In genomic region chr15:32810849-32811632, GRCm38 (mm10) we compare ENCODE assay signal across 18 mouse cellular contexts.
"Had no signal": no experiment of that assay in that cellular context is flagged by ENCODE, and none has a peak within 500 bp of the region (broad histone marks: within the 10 kb centered on the region; RNA-seq: fewer than 3 reads in every experiment).

No protein-coding gene starts in this region.

- H3K4me1 ChIP-seq: liver, embryonic 13.5 days; midbrain, embryonic 15.5 days; neural tube, embryonic 12.5 days; neural tube, embryonic 15.5 days had no signal

- H3K36me3 ChIP-seq: liver, embryonic 13.5 days; midbrain, embryonic 15.5 days; neural tube, embryonic 12.5 days; neural tube, embryonic 15.5 days had no signal

- H3K4me3 ChIP-seq: liver, embryonic 13.5 days; midbrain, embryonic 15.5 days; neural tube, embryonic 12.5 days; neural tube, embryonic 15.5 days had no signal

- DNase-seq: kidney, adult 2 months; kidney, postnatal 10 days; kidney, postnatal 36 days; liver, embryonic 13.5 days; lung, adult 2 months; lung, postnatal 14 days; lung, postnatal 4 days; right cerebral cortex, adult 18-20 months; right cerebral cortex, postnatal 14 days; right cerebral cortex, postnatal 4 days; thymus, adult 2 months; thymus, postnatal 14 days; thymus, postnatal 4 days had no signal

- H3K27me3 ChIP-seq: liver, embryonic 13.5 days; midbrain, embryonic 15.5 days; neural tube, embryonic 12.5 days; neural tube, embryonic 15.5 days had no signal

- H3K9me3 ChIP-seq: liver, embryonic 13.5 days; midbrain, embryonic 15.5 days; neural tube, embryonic 15.5 days had no signal

- H3K27ac ChIP-seq: liver, embryonic 13.5 days; midbrain, embryonic 15.5 days; neural tube, embryonic 12.5 days; neural tube, embryonic 15.5 days; stomach, postnatal 0 days had no signal

- H3K9ac ChIP-seq: liver, embryonic 13.5 days; midbrain, embryonic 15.5 days; neural tube, embryonic 12.5 days; neural tube, embryonic 15.5 days had no signal

- H3K4me2 ChIP-seq: liver, embryonic 13.5 days; midbrain, embryonic 11.5 days; midbrain, embryonic 15.5 days; neural tube, embryonic 12.5 days; neural tube, embryonic 15.5 days had no signal

- ATAC-seq: midbrain, embryonic 15.5 days had no signal
